Mouse (Mus musculus): ENCODE measurements around the gene Coq7. TPM values are rescaled to one million over a fixed set of nuclear protein-coding genes. Genes with fewer than 3 reads are reported as not detected.

The Coq7 gene
- total RNA-seq (2023; ENCODE audit: inconsistent age): 14.5 to 19.7 TPM (median 16.3 TPM) in 4 replicates

DNA sequence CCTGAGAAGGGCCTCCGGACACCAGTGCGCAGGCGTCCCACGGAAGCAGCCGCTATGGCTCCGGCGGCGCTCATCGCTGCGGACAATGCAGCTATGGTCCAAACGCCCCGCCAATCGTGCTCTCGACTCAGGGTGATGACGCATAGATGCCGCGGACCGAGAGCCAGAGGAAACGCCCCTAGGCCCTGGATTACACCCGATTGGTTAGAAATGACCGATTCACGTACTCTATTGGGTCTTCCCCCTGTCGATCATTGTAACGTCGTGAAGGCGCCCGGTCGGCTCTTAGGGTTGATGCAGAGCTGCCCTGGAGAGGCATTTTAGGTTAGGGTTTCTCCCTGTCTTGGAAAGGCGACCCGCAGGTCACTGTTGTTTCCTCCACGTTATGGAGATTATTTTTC is at the start of gene Coq7:
Gene Coq7, minus strand, starts transcription at position 179 of the 401 bp plus-strand sequence.

GRCm38 (mm10) chr7:118491431-118492147 is 41.6 kb downstream of the Coq7 start, which contains the start of gene Itpripl2:
TSS of gene Itpripl2 (minus strand) at chr7:118491975.

Other genes starting within 250 kb of the Coq7 start
- not detected in 4 replicates for gene Syt17, start 85.1 kb downstream of the Coq7 start, total RNA-seq (2023; ENCODE audit: inconsistent age)
- gene Itpripl2, start 41.4 kb downstream of the Coq7 start, total RNA-seq (2023; ENCODE audit: inconsistent age): 0.45 to 0.51 TPM (median 0.45 TPM) in 4 replicates
- 0.36 to 1.0 TPM (median 0.88 TPM) in 4 replicates for gene Tmc7, start 51.4 kb upstream of the Coq7 start, total RNA-seq (2023; ENCODE audit: inconsistent age)
- gene Tmc5, start 63.9 kb upstream of the Coq7 start, total RNA-seq (2023; ENCODE audit: inconsistent age): not detected in 4 replicates
- 31.1 to 39.3 TPM (median 35.3 TPM) in 4 replicates for gene Gde1, start 172.4 kb upstream of the Coq7 start, total RNA-seq (2023; ENCODE audit: inconsistent age)
- gene Ccp110, start 179.2 kb upstream of the Coq7 start, total RNA-seq (2023; ENCODE audit: inconsistent age): 8.7 to 11.2 TPM (median 9.6 TPM) in 4 replicates
- 61.9 to 65.8 TPM (median 64.6 TPM) in 4 replicates for gene Vps35l, start 206.9 kb upstream of the Coq7 start, total RNA-seq (2023; ENCODE audit: inconsistent age)

All from B cell, adult (primary cell).